Mouse (Mus musculus) forebrain, embryonic 14.5 days (tissue): ENCODE measurements at regions not wholly inside any gene's neighbourhood (a gene's known extent, or its start where the extent isn't known, plus 50 kb on each side); places are given as distances from the start of the nearest gene placed in this dataset.
A peak's percentile ranks its signal among the peaks of the same experiment; 100 is the strongest.

Experiments
- ATAC-seq: fragments of 200-750 bp; cut with Nextera tagmentation; 2 replicates; pipeline ENCODE4 v1.8.0; 2017; ENCODE audit warnings: mild to moderate bottlenecking, moderate library complexity
- DNase-seq: peaks from one replicate; pipeline ENCODE4 v3.0.0-alpha.2; 2015; ENCODE audit warnings: low spot score
- H3K27ac ChIP-seq: fragments of 300-500 bp; sonication (generic); 2 replicates; pipeline ENCODE4 v1.5.1; 2014; ENCODE audit warnings: low read depth, mild to moderate bottlenecking, control low read depth, low read length, moderate library complexity
- H3K27me3 ChIP-seq: fragments of 300-500 bp; sonication (generic); replicated peaks from 2 replicates; pipeline ENCODE4 v1.6.1; 2014; ENCODE audit warnings: low read length, control low read depth, mixed read lengths; ENCODE audit not compliant: control insufficient read depth, insufficient read depth
- H3K36me3 ChIP-seq: fragments of 300-500 bp; sonication (generic); 2 replicates; pipeline ENCODE4 v1.6.1; 2014; ENCODE audit warnings: low read length, control low read depth; ENCODE audit not compliant: control insufficient read depth, insufficient read depth
- H3K4me1 ChIP-seq: fragments of 300-500 bp; sonication (generic); 2 replicates; pipeline ENCODE4 v1.6.1; 2014; ENCODE audit warnings: antibody characterized with exemption, low read length, control low read depth; ENCODE audit not compliant: control insufficient read depth, insufficient read depth
- H3K4me2 ChIP-seq: fragments of 300-500 bp; sonication (generic); 2 replicates; pipeline ENCODE4 v1.6.1; 2014; ENCODE audit warnings: mild to moderate bottlenecking, control low read depth, low read length
- H3K4me3 ChIP-seq: fragments of 300-500 bp; sonication (generic); 2 replicates; pipeline ENCODE4 v1.5.1; 2014; ENCODE audit warnings: low read depth, low read length, control low read depth
- H3K9ac ChIP-seq: fragments of 300-500 bp; sonication (generic); 2 replicates; pipeline ENCODE4 v1.6.1; 2014; ENCODE audit warnings: mild to moderate bottlenecking, low read length, control low read depth, moderate library complexity
- H3K9me3 ChIP-seq: fragments of 300-500 bp; sonication (generic); replicated peaks from 2 replicates; pipeline ENCODE4 v1.6.1; 2016; ENCODE audit warnings: low read length, control low read depth, mixed read lengths; ENCODE audit not compliant: control insufficient read depth
- WGBS: fragments of 180-500 bp; shearing (Covaris S2); extraction: QIAGEN DNeasy Blood & Tissue Kit; methylation state at CpG from one replicate; pipeline ENCODE4 v1.1.7; 2014; 5-methylcytosine and 5-hydroxymethylcytosine counted together

DNA sequence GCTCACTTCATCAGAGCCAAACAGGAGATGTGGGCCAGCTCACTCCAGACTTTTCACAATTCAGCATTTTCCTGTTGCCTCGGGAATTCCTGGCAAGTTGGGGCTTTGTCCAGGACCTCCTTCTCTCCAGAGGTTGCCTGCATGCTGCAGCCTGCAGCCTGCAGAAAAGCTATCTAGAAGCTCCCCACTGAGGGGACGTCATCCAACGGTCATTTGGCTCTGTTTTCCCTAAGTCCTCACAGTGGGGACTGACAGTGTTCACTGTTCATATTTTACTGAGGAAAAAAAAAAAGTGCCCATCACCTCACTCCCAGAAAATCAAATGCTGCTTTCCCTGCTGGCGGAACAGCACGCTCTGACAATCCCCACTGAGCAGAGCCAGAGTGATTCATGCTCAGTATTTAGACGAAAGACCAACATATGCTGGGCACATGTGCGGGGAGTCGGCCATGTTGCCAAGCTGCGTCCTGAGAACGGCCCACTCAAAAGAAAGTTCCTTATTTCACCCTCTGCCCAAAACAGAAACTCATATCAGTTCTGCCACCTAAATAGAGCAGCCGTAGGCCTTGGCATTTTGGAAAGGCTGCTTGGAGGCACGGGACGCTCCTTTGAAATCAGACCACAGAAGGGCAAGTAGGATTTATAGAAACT, 105.3 kb downstream of the Mis18a start:
- peak; percentile 73 for DNase-seq
- Histone ChIP-seq H3K27me3 (no peaks in the 10 kb centered on the region), H3K9me3 (no peaks in the 10 kb centered on the region; the same call in 1 of the 2 replicates), H3K9ac (0 out of 2 replicates have a peak overlapping the region, but pooled peaks have one; percentile 13), H3K4me2 (0 out of 2 replicates have a peak overlapping the region, but pooled peaks have one; percentile 13), H3K36me3 (no peaks in the 10 kb centered on the region), H3K4me3 (no peak overlapping the region), H3K4me1 (peaks cover 29% of the 10 kb centered on the region), H3K27ac (peak overlapping the region; percentile 79)
- 27% methylated on average over 13 of the region's 13 CpGs for WGBS
- ATAC-seq: peak; percentile 41

DNA sequence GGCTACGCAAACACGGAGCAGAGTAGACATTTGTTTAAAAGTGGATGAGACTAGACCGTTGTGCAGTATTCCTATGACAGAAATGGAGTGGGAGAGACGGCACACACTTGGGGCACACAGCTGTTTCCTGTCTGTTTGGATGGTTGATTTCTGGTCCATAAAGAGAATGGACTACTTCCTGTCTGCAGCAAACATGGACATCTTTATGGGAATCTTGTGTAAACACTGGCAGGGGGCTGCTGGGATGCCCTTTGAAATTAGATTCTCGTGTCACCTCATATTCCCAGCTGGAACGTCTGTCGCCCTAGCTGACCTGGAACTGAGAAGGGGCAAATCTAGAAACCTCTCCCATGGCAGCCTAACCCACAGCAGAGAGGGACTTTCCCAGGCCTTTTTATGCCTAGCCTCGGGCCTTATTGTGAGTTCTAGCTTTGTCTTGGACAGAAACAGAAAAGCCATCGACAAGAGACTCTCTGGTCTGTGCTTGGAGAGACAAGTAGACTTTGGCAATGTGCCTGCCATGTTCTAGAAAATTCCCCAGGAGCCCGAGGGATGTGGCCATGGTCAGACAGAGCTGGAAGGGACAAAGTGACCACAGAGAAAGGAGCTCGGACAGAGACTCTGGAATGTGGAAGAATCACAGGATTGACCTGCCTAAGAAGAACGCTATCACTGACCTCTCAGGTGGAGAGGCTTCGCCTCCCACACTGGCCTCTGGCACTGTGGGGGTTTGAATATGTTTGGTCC, 107.5 kb downstream of the Mis18a start:
- Histone ChIP-seq H3K4me3 (no peak overlapping the region), H3K36me3 (no peaks in the 10 kb centered on the region), H3K27me3 (no peaks in the 10 kb centered on the region), H3K4me1 (peaks cover 27% of the 10 kb centered on the region), H3K27ac (no peak overlapping the region), H3K4me2 (no peak overlapping the region), H3K9me3 (no peaks in the 10 kb centered on the region), H3K9ac (no peak overlapping the region)
- DNase-seq (no peak), ATAC-seq (no peak)
- 89% methylated on average over 13 of the region's 13 CpGs for WGBS

DNA sequence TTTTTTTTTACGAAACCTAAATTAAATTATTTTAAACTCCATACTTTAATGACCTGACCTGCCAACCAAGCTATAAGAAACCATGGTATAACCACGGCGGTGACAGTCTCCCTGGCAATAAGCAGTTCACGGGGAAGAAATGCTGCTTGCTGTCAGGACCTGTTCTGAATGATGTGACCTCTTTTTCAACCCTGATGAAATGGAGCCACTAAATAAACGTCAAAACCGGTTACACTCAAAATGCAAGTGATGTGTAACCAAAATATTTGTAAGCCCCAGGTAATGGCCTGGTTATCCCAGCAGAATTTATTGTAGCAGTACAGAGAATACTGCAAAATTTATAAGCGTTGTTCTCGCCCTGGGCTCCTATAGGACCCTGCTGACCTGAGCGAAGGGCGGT, 111.4 kb downstream of the Mis18a start:
- H3K9me3 ChIP-seq: no peaks in the 10 kb centered on the region
- H3K27ac ChIP-seq: no peak overlapping the region
- ATAC-seq (no peak), DNase-seq (no peak)
- H3K4me3 ChIP-seq: no peak overlapping the region
- 88% methylated on average over 10 of the region's 10 CpGs for WGBS
- H3K4me1 ChIP-seq: no peaks in the 10 kb centered on the region
- no peak overlapping the region for H3K4me2 ChIP-seq
- H3K9ac ChIP-seq: no peak overlapping the region
- H3K27me3 ChIP-seq: no peaks in the 10 kb centered on the region
- H3K36me3 ChIP-seq: no peaks in the 10 kb centered on the region

DNA sequence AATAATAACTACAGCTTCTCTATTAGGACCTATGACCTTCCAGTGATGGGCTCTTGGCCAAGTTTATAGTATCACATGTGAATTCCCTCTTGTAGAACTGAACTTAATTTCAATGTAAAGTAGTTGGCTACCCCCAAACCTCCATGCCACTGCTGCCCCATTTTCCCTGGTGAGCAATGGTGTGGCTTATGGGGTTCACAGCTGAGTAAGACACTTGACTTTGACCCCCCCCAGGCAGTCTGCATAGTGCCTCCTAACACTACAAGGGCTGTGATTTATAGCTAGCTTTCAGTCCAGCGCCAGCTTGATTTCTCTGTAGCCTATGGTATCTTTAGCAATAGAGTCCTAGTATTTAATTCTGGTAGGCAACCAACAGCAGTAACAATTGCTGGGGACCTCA, 113.1 kb downstream of the Mis18a start:
- no peak for DNase-seq
- 97% methylated on average over 1 of the region's 1 CpGs for WGBS
- ATAC-seq: no peak
- Histone ChIP-seq H3K4me1 (no peaks in the 10 kb centered on the region), H3K27me3 (no peaks in the 10 kb centered on the region), H3K36me3 (no peaks in the 10 kb centered on the region), H3K9ac (no peak overlapping the region), H3K27ac (no peak overlapping the region), H3K9me3 (no peaks in the 10 kb centered on the region), H3K4me3 (no peak overlapping the region), H3K4me2 (no peak overlapping the region)

DNA sequence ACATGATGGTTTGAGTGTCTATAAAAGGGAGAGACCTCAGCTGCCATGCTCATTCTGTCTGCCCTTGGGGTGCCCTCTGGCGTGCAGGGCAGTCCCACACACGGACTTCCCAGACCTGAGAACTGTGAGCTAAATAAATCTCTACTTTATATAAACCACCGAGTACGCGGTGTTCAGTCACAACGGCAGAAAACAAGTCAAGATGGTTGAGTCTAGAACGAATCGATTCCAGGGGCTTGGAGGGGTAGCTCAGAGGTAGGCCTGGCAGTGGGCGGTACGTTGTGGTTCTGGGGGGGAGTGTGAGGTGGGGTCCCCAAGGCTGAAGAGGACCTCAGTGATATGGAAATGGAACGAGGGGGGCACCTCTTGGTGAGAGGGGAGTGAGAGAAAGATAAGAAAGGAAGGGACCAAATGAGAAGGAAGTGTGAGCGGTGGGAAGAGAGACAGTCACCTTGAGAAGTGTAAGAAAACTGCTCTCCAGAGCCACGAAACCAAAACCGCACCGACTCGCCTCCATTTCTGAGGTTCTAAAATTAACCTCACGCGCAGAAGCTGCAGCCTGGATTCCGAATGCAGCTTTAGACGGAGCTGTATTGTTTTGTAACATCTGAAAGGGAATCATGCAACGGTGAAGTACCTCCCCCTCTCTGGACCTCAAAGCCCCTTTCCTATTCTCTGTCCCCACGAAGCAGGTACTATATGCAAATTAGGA, 117.0 kb downstream of the Mis18a start:
- no peak for ATAC-seq
- no peaks in the 10 kb centered on the region for H3K4me1 ChIP-seq
- H3K36me3 ChIP-seq: no peaks in the 10 kb centered on the region
- H3K4me3 ChIP-seq: no peak overlapping the region
- H3K27ac ChIP-seq: no peak overlapping the region
- 90% methylated on average over 22 of the region's 22 CpGs for WGBS
- no peak overlapping the region for H3K9ac ChIP-seq
- H3K9me3 ChIP-seq: no peaks in the 10 kb centered on the region
- no peak overlapping the region for H3K4me2 ChIP-seq
- no peaks in the 10 kb centered on the region for H3K27me3 ChIP-seq
- DNase-seq: no peak

DNA sequence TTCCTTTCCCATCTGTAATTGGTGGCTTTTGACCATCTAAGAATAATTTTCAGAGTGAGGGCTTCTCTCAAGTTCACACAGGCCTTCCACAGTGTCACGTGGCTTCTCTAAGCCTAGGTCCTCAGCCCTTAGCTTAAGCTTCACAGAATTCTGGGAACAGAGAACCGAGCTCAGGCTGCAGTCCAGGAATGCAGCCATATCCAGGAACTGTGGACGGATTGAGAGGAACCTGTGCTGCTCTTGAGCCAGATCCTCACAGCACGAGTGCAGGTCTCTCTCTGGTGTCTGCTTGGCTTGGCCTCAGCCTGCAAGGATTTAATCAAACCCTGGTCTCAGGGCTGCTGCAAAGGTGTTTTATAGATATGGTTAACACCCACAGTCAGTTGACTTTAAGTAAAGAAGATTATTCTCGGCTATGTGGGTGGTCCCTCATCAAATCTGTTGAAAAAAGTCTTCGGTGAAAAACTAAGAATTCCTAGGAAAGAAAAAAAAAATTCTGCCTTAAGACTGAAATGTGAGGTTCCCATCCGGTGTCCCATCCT, 127.8 kb downstream of the Mis18a start:
- ATAC-seq (no peak), DNase-seq (no peak)
- Histone ChIP-seq H3K4me1 (no peaks in the 10 kb centered on the region), H3K27me3 (no peaks in the 10 kb centered on the region), H3K36me3 (no peaks in the 10 kb centered on the region), H3K4me3 (no peak overlapping the region), H3K9me3 (peaks cover 7% of the 10 kb centered on the region), H3K27ac (no peak overlapping the region), H3K4me2 (no peak overlapping the region), H3K9ac (no peak overlapping the region)
- 89% methylated on average over 7 of the region's 7 CpGs for WGBS

DNA sequence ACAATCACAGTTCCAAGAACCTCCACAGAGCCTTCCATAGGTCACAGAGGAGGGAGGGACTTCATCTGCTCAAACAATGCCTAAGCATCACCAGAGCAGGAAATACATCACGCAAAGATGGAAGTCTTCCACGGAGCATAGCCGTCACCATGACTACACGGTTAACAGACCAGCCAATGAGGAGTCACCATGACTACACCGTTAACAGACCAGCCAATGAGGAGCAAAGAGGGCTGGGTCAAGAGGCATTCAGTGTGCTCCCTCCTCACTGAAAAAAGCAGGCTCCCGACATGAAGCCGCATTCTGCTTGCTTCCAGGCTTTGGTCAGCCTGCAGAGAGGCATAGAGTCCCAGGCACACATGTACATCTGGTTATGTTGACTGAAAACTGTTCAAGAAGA, 128.5 kb downstream of the Mis18a start:
- WGBS: 84% methylated on average over 7 of the region's 7 CpGs
- H3K27me3 ChIP-seq: no peaks in the 10 kb centered on the region
- DNase-seq (no peak), ATAC-seq (no peak)
- H3K27ac ChIP-seq: no peak overlapping the region
- peaks cover 7% of the 10 kb centered on the region for H3K9me3 ChIP-seq
- no peaks in the 10 kb centered on the region for H3K4me1 ChIP-seq
- no peak overlapping the region for H3K4me2 ChIP-seq
- H3K9ac ChIP-seq: no peak overlapping the region
- no peak overlapping the region for H3K4me3 ChIP-seq
- no peaks in the 10 kb centered on the region for H3K36me3 ChIP-seq

DNA sequence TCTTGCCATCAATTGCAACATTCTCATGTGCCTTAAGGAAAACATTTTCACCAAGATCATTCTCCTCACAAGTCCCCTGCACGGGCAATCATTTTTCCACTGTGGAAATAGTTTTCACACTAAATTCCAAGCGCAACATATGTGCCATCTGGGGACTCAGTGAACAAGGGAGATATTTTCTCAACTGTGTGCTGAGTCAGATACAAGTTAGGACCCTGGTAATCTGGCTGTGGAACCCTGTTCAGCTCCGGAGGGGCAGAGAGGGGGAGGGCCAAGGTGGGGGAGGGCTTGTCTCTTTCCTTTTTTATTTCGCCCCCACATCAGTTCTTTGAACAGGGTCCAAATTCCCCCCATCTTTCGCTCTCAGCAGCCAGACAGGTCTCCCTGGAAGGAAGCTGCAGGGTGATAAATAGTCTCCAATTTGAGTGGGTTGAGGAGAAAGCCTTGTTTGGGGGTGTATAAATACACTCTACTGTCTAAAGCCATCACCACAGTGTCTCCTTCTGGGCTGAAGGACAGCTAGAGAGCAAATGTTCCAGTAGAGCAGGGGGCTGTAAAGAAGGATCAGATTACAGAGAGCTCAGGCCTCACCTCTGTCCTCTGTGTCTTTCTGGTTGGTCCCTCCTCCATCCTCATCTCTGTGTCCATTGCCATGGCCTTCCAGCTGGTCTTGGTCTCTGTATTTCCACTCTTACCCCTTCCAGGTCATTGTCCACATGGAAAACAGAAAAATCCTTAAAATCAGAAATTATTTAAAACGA, 134.3 kb downstream of the Mis18a start:
- Histone ChIP-seq H3K9ac (no peak overlapping the region), H3K4me3 (no peak overlapping the region), H3K9me3 (no peaks in the 10 kb centered on the region), H3K4me1 (no peaks in the 10 kb centered on the region), H3K27me3 (no peaks in the 10 kb centered on the region), H3K4me2 (no peak overlapping the region), H3K27ac (no peak overlapping the region), H3K36me3 (no peaks in the 10 kb centered on the region)
- DNase-seq: peak; percentile 14
- 84% methylated on average over 6 of the region's 6 CpGs for WGBS
- ATAC-seq: no peak
